Mouse (Mus musculus): Measurements from ENCODE around the gene Cdhr3. TPM values are rescaled to one million over a fixed set of nuclear protein-coding genes. Genes with fewer than 3 reads are reported as not detected.
"Not testable (repeated sequence)": the region's sequence is repeated elsewhere in the genome, so short reads cannot be mapped to it uniquely, and the experiment has no call there.

Gene Cdhr3
- total RNA-seq, 2 experiments from 2014 or later: 0.69 to 1.4 TPM

- no peak overlapping the region for H3K4me3 ChIP-seq
- intact Hi-C loops (cut with DNase I): no loop called here
- no peak for TF ChIP-seq CTCF (IDR thresholded peaks at IDR 0.05)
- no peak overlapping the region for H3K27ac ChIP-seq
- DNase-seq: no peak
Measured at GRCm38 (mm10) chr12:33065162-33065561, 27.5 kb downstream of the Cdhr3 start.

DNA sequence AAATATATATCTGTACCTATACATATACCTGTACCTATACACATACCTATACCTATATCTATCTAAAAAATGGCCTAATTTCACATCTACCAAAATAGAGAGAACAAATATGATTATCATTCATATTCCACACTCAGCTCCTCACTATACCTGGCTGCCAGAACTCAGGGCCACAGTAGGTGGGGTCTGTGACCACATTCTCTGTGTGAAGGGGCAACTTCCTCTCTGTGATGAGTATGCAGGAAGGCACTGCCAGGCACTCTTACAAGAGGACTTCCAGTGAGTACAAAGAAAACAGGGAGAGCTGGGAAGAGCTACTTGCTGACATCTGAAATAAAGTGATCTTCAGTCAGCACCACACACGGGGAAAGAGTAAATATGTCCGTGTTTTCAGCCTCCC, 28.4 kb downstream of the Cdhr3 start:
- no peak for DNase-seq
- intact Hi-C loops (cut with DNase I): no loop called here
- H3K4me3 ChIP-seq: no peak overlapping the region
- TF ChIP-seq CTCF (IDR thresholded peaks at IDR 0.05): no peak
- no peak overlapping the region for H3K27ac ChIP-seq

GRCm38 (mm10) chr12:33063250-33063649, 29.4 kb downstream of the Cdhr3 start:
- peak overlapping the region; percentile 78 for H3K27ac ChIP-seq
- H3K4me3 ChIP-seq: no peak overlapping the region
- TF ChIP-seq CTCF (IDR thresholded peaks at IDR 0.05): no peak
- intact Hi-C loops (cut with DNase I): no loop called here
- DNase-seq: no peak

DNA sequence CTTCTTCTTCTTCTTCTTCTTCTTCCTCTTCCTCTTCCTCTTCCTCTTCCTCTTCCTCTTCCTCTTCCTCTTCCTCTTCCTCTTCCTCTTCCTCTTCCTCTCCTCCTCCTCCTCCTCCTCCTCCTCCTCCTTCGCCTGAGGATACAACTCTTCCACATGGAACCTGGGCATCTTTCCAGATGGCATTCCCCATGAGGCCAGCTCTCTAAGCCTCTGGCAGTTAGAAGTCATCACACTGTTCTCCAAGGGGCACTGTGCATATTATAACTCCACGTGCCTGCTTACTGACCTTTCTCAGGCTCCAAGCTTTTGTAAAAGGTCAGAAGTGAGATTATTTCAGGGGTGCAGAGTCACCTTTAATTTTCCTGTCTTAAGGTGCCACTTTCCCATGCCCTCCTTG, 30.3 kb downstream of the Cdhr3 start:
- H3K4me3 ChIP-seq; intact Hi-C loops (cut with DNase I): not testable (repeated sequence)
- DNase-seq: peak; percentile 54
- peak overlapping the region; percentile 78 for H3K27ac ChIP-seq

GRCm38 (mm10) chr12:33061651-33062050, 31.0 kb downstream of the Cdhr3 start:
- DNase-seq: peak; percentile 80
- intact Hi-C loops (cut with DNase I): no loop called here
- no peak for TF ChIP-seq CTCF (IDR thresholded peaks at IDR 0.05)
- H3K27ac ChIP-seq: peak overlapping the region; percentile 88
- H3K4me3 ChIP-seq: peak overlapping the region; percentile 54

GRCm38 (mm10) chr12:33057231-33058048, 35.2 kb downstream of the Cdhr3 start:
- DNase-seq: peak; percentile 61
- peak; percentile 56 for TF ChIP-seq CTCF (IDR thresholded peaks at IDR 0.05)
- intact Hi-C loops (cut with DNase I): loop anchor here (2.0 kb wide), 1 partner anchor 23 kb away; no protein-coding TSS in a partner anchor
- Histone ChIP-seq H3K27ac (peak overlapping the region; percentile 55), H3K4me3 (peak overlapping the region; percentile 58)

DNA sequence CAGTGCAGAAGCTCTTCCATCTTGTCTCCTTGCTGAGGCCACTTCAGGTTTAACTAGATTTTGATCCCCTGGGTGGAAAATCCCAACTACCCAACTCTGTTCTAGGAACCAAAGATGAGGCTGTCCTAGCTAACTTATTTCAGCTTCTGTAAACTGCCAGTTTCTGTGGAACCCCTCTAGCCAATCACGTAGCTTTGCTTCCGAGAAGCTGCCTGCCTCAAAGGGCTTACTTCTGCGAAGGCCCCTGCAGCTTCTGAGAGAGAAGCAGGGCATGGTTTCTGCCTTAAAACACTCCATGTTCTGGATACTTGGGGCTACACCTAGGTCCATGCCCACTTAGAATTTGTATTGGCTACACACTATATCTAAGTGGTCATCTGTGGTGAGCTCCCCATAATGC, 36.1 kb downstream of the Cdhr3 start:
- DNase-seq: no peak
- H3K4me3 ChIP-seq: no peak overlapping the region
- intact Hi-C loops (cut with DNase I): no loop called here
- TF ChIP-seq CTCF (IDR thresholded peaks at IDR 0.05): no peak
- H3K27ac ChIP-seq: no peak overlapping the region; the same call in 1 of the 2 replicates

- Histone ChIP-seq H3K27ac (no peak overlapping the region), H3K4me3 (no peak overlapping the region)
- TF ChIP-seq CTCF (IDR thresholded peaks at IDR 0.05): no peak
- intact Hi-C loops (cut with DNase I): no loop called here
- DNase-seq: no peak
Measured at GRCm38 (mm10) chr12:33056074-33056473, 36.6 kb downstream of the Cdhr3 start.

- Histone ChIP-seq H3K27ac (no peak overlapping the region), H3K4me3 (no peak overlapping the region)
- intact Hi-C loops (cut with DNase I): no loop called here
- no peak for DNase-seq
- TF ChIP-seq CTCF (IDR thresholded peaks at IDR 0.05): no peak
Measured at GRCm38 (mm10) chr12:33053746-33054145, 38.9 kb downstream of the Cdhr3 start.

- TF ChIP-seq CTCF (IDR thresholded peaks at IDR 0.05): no peak
- no peak for DNase-seq
- no peak overlapping the region for H3K4me3 ChIP-seq
- intact Hi-C loops (cut with DNase I): no loop called here
- H3K27ac ChIP-seq: no peak overlapping the region
Measured at GRCm38 (mm10) chr12:33053311-33053710, 39.4 kb downstream of the Cdhr3 start.

DNA sequence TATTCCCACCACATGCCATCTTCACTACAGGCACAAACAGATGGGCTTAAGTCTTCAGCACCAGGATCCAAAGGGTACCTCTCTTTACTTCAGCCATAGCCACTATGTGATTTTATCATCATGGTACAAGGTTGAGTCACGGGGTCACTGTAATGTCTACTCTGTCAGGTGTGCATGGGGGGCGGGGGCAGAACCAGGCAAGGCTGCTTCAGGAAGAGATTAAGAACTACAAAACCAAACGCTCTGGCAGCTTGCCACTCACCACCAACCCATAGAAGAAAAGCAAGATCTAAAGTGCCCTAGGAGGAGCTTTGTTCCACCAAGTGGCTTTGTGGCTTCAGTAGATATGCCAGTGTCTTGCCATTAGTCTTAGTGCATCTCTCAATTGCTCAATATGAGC, 44.3 kb downstream of the Cdhr3 start:
- Histone ChIP-seq H3K4me3 (no peak overlapping the region), H3K27ac (no peak overlapping the region)
- TF ChIP-seq CTCF (IDR thresholded peaks at IDR 0.05): no peak
- intact Hi-C loops (cut with DNase I): no loop called here
- peak; percentile 12 for DNase-seq

- H3K27ac ChIP-seq: no peak overlapping the region
- TF ChIP-seq CTCF (IDR thresholded peaks at IDR 0.05): no peak
- peak; percentile 9 for DNase-seq
- intact Hi-C loops (cut with DNase I): no loop called here
- no peak overlapping the region for H3K4me3 ChIP-seq
Measured at GRCm38 (mm10) chr12:33046434-33046833, 46.2 kb downstream of the Cdhr3 start.

DNA sequence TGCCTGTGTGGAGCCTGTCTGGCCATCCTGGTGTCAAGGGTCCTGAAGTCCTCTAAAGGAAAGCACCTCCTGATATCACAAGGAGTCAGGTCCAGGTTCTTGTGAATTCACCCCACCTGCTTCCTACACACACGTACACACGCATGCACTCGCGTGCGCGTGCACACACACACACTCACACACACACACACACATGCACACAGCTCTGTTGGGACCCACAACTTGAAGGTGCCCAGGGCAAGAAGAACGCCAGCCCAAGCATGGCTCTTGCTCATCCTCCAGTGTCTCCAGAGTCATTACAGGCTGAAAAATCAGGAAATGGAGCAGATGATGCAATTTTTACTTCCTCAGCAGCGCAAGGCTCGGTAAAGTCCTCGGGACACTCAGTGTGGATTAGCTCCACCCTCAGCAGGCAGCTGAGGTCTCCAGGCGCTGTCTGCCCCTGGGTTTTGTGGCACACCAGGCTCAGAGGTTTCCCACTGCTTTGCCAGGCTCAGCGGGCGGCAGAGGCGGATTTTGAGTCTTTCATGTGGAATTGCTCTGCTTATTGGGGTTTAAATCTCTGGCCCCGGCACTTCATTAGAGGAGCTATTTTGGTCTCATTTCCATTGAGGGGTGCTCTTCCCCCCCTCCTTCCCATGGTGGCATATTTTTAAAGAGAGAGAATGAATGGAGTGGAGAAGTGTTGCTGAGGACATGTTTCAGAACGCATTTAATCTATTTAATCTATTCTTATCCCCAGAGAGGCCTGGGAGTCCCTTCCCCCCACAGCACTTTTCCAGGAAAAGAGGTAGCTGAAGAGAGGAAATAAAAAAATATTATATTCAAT, 46.9 kb downstream of the Cdhr3 start:
- intact Hi-C loops (cut with DNase I): no loop called here
- TF ChIP-seq CTCF (IDR thresholded peaks at IDR 0.05): no peak
- H3K4me3 ChIP-seq: peak overlapping the region; percentile 50
- peak; percentile 42 for DNase-seq
- no peak overlapping the region; the same call in 1 of the 2 replicates for H3K27ac ChIP-seq

Measured in gastrocnemius, adult 2 months (tissue).